Mouse (Mus musculus) olfactory bulb, adult 2 months (tissue): Measurements from ENCODE around the gene G3bp1. TPM values are rescaled to one million over a fixed set of nuclear protein-coding genes. Genes with fewer than 3 reads are reported as not detected.
A peak's percentile ranks its signal among the peaks of the same experiment; 100 is the strongest.

Experiments used
- H3K27ac ChIP-seq: fragments of 200-500 bp; 2 replicates; pipeline ENCODE4 v1.5.1; 2012; ENCODE audit warnings: low read depth, low read length; ENCODE audit not compliant: insufficient read depth
- H3K4me1 ChIP-seq: fragments of 200-500 bp; 2 replicates; pipeline ENCODE4 v1.6.1; 2012; ENCODE audit warnings: low read length; ENCODE audit not compliant: control insufficient read depth, insufficient read depth
- H3K4me3 ChIP-seq: fragments of 200-500 bp; 2 replicates; pipeline ENCODE4 v1.5.1; 2012; ENCODE audit warnings: mild to moderate bottlenecking, low read depth, low read length, moderate library complexity; ENCODE audit not compliant: insufficient read depth
- CTCF ChIP-seq: fragments of 200-500 bp; IDR thresholded peaks from 2 replicates; pipeline ENCODE4 v1.5.1; 2012; ENCODE audit warnings: low read depth, mild to moderate bottlenecking, low read length, moderate library complexity; ENCODE audit not compliant: insufficient read depth
- POLR2A ChIP-seq: fragments of 200-500 bp; IDR thresholded peaks from 2 replicates; pipeline ENCODE4 v1.6.1; 2012; ENCODE audit warnings: mild to moderate bottlenecking, low read depth, low read length, moderate library complexity; ENCODE audit not compliant: insufficient read depth
- WGBS: fragments of 180-500 bp; shearing (Covaris S2); methylation state at CpG from one replicate; pipeline ENCODE4 v1.1.7; 2018; 5-methylcytosine and 5-hydroxymethylcytosine counted together
- polyA plus RNA-seq: library from polyadenylated mRNA; stranded (reverse); fragments of >200 nt; gene quantifications from 2 replicates; pipeline ENCODE4 v1.2.4, GENCODE M21; 2012; ENCODE audit warnings: low replicate concordance; ENCODE audit not compliant: missing spikeins, insufficient read depth, insufficient read length

The G3bp1 gene
- polyA plus RNA-seq, 1 experiment: 75.3 TPM

DNA sequence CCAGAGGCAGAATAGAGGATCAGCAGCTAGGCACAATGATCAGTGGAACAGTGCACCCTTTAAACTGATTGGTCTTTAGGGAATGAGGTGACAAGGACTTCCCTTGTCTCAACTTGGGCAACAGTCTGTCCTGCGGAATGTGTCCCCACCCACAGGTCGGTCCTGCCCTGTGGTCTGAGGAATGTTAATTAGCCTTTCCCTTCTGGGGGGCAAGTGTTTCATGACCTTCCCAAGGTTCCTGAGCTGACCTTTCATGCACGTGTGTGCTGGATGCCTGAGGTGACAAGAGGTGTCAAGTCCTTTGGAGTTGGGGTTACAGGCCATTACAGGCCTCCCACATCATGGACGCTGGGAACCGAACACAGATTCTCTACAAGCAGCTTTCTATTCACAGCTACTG lies 29.8 kb upstream of the G3bp1 start:
- 85% methylated on average over 5 of the region's 5 CpGs for whole genome bisulfite sequencing
- TF ChIP-seq CTCF (no peak), POLR2A (no peak)
- no peak overlapping the region for H3K27ac ChIP-seq
- H3K4me1 ChIP-seq: no peaks in the 10 kb centered on the region
- no peak overlapping the region for H3K4me3 ChIP-seq

- 3% methylated on average over 1 of the region's 1 CpGs for WGBS
- no peak overlapping the region for H3K27ac ChIP-seq
Observed at GRCm38 (mm10) chr11:55444772-55445171, 24.7 kb upstream of the G3bp1 start.

DNA sequence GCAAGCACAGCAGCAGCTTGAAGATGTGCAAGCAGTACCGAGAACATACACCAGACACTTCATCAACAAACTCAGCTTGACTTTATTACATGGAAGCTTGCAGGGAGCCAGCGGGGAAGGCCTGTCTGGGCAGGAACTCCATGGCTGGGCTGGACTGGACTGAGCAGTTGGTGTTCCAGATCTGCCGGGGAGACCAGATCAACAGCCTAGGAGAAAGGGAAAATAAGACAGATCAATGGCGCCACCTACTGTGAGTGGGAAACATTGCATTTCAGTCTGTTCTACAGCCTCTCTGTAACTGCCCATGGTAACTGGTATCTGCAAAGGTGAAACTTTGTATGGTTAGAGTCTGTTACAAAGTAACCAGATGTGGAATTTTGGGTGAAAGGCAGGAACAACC lies 22.9 kb upstream of the G3bp1 start:
- 0 out of 2 replicates have a peak, but pooled peaks have one; percentile 11 for TF ChIP-seq CTCF
- no peak for TF ChIP-seq POLR2A
- Histone ChIP-seq H3K4me1 (no peaks in the 10 kb centered on the region), H3K4me3 (no peak overlapping the region), H3K27ac (no peak overlapping the region)
- 18% methylated on average over 4 of the region's 4 CpGs for WGBS

More at GRCm38 (mm10) chr11:55444772-55445171, 24.7 kb upstream of the G3bp1 start:
- H3K4me1 ChIP-seq: no peaks in the 10 kb centered on the region
- no peak overlapping the region for H3K4me3 ChIP-seq
- TF ChIP-seq CTCF (no peak), POLR2A (no peak)

- 0 out of 2 replicates have a peak overlapping the region, but pooled peaks have one; percentile 14 for H3K27ac ChIP-seq
- TF ChIP-seq POLR2A: no peak
- no peak for TF ChIP-seq CTCF
- H3K4me1 ChIP-seq: no peaks in the 10 kb centered on the region
- 75% methylated on average over 7 of the region's 7 CpGs for WGBS
- H3K4me3 ChIP-seq: no peak overlapping the region
Observed at GRCm38 (mm10) chr11:55449531-55449930, 20.0 kb upstream of the G3bp1 start.

GRCm38 (mm10) chr11:55450311-55450710 lies 19.2 kb upstream of the G3bp1 start:
- WGBS: 71% methylated on average over 4 of the region's 4 CpGs
- no peak overlapping the region for H3K4me3 ChIP-seq
- TF ChIP-seq POLR2A (no peak), CTCF (no peak)
- H3K4me1 ChIP-seq: no peaks in the 10 kb centered on the region
- H3K27ac ChIP-seq: no peak overlapping the region

DNA sequence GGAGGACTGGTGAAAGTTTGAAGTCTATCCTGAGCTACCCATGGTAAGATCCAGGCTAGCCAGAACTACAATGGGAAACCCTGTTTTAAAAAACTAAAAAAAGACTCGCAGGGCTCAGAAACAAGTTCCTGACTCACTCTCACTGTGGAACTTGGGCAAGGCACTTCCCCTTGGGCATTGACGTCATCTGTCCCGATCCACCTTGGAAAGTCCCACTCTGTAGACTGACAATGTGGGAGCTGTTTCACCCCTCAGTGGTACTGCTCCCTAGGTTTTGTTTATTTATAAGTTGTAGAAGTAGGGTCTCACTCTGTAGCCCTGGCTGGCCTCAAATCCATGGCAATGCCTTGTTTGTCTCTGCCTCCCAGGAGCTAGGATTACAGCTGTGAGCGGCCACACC lies 15.8 kb upstream of the G3bp1 start:
- TF ChIP-seq CTCF (no peak), POLR2A (no peak)
- no peak overlapping the region for H3K27ac ChIP-seq
- no peak overlapping the region for H3K4me3 ChIP-seq
- 0 out of 2 replicates have a peak, but pooled peaks cover 3% of the 10 kb centered on the region for H3K4me1 ChIP-seq
- 79% methylated on average over 4 of the region's 4 CpGs for WGBS

- Histone ChIP-seq H3K27ac (no peak overlapping the region), H3K4me3 (no peak overlapping the region), H3K4me1 (0 out of 2 replicates have a peak, but pooled peaks cover 3% of the 10 kb centered on the region)
- 72% methylated on average over 2 of the region's 2 CpGs for WGBS
- no peak for TF ChIP-seq POLR2A
- TF ChIP-seq CTCF: no peak
Observed at GRCm38 (mm10) chr11:55455166-55455565, 14.3 kb upstream of the G3bp1 start.

DNA sequence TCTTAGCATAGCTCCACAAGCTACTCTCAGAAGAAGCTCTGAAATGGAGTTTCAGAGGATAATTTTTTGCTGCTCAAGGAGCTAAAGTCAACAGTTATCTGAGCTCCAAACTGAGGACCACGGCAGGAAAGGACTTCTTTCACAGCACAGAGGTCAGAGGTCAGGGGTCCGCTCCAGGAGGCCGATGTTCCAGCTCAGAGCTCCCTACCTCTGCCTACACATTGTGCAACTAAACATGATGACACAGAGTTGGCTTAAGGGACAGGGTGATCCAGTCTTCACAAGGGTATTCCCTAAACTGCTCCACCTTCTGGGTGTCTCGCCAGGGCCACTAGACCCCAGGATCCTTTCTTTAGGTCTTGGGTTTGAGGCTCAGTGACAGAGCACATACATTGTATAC lies 11.0 kb upstream of the G3bp1 start:
- TF ChIP-seq CTCF: no peak
- no peak for TF ChIP-seq POLR2A
- 0 out of 2 replicates have a peak, but pooled peaks cover 3% of the 10 kb centered on the region for H3K4me1 ChIP-seq

GRCm38 (mm10) chr11:55459850-55460558 lies 9.5 kb upstream of the G3bp1 start:
- 0 out of 2 replicates have a peak, but pooled peaks cover 3% of the 10 kb centered on the region for H3K4me1 ChIP-seq
- WGBS: 36% methylated on average over 3 of the region's 3 CpGs
- TF ChIP-seq POLR2A (no peak), CTCF (no peak)
- peak overlapping the region; percentile 60 for H3K4me3 ChIP-seq
- H3K27ac ChIP-seq: no peak overlapping the region

More for the DNA sequence above, 11.0 kb upstream of the G3bp1 start:
- 74% methylated on average over 4 of the region's 4 CpGs for WGBS
- H3K4me3 ChIP-seq: no peak overlapping the region
- H3K27ac ChIP-seq: no peak overlapping the region
